Mouse (Mus musculus): Measurements from ENCODE around the gene Npy.

The Npy gene

GRCm38 (mm10) chr6:49821961-49822870 lies at the start of gene Npy:
Npy (plus strand) TSS chr6:49822710.
- DNase-seq (ENCODE audit: low spot score) = no peak

- DNase-seq (ENCODE audit: low spot score) = no peak
Observed at GRCm38 (mm10) chr6:49775006-49775405, 47.5 kb upstream of the Npy start.

- no peak for DNase-seq (ENCODE audit: low spot score)
Observed at GRCm38 (mm10) chr6:49778109-49778508, 44.4 kb upstream of the Npy start.

- no peak for DNase-seq (ENCODE audit: low spot score)
Observed at GRCm38 (mm10) chr6:49778729-49779128, 43.8 kb upstream of the Npy start.

GRCm38 (mm10) chr6:49779606-49780005 lies 42.9 kb upstream of the Npy start:
- no peak for DNase-seq (ENCODE audit: low spot score)

- DNase-seq (ENCODE audit: low spot score) = no peak
Observed at GRCm38 (mm10) chr6:49780846-49781400, 41.6 kb upstream of the Npy start.

GRCm38 (mm10) chr6:49781852-49782251 lies 40.7 kb upstream of the Npy start:
- DNase-seq (ENCODE audit: low spot score) = no peak

- no peak for DNase-seq (ENCODE audit: low spot score)
Observed at GRCm38 (mm10) chr6:49782679-49783078, 39.8 kb upstream of the Npy start.

- DNase-seq (ENCODE audit: low spot score) = no peak
Observed at GRCm38 (mm10) chr6:49792524-49792923, 30.0 kb upstream of the Npy start.

- DNase-seq (ENCODE audit: low spot score) = no peak
Observed at GRCm38 (mm10) chr6:49804105-49804504, 18.4 kb upstream of the Npy start.

GRCm38 (mm10) chr6:49808076-49808475 lies 14.4 kb upstream of the Npy start:
- no peak for DNase-seq (ENCODE audit: low spot score)

- no peak for DNase-seq (ENCODE audit: low spot score)
Observed at GRCm38 (mm10) chr6:49817183-49817582, 5.3 kb upstream of the Npy start.

- no peak for DNase-seq (ENCODE audit: low spot score)
Observed at GRCm38 (mm10) chr6:49817625-49818024, 4.9 kb upstream of the Npy start.

- DNase-seq (ENCODE audit: low spot score) = no peak
Observed at GRCm38 (mm10) chr6:49822871-49823230, 341 bp downstream of the Npy start.

- no peak for DNase-seq (ENCODE audit: low spot score)
Observed at GRCm38 (mm10) chr6:49823371-49823770, 861 bp downstream of the Npy start.

GRCm38 (mm10) chr6:49823821-49824220 lies 1.3 kb downstream of the Npy start:
- no peak for DNase-seq (ENCODE audit: low spot score)

GRCm38 (mm10) chr6:49831579-49831978 lies 9.1 kb downstream of the Npy start:
- DNase-seq (ENCODE audit: low spot score) = no peak

GRCm38 (mm10) chr6:49856830-49857229 lies 34.3 kb downstream of the Npy start:
- DNase-seq (ENCODE audit: low spot score) = no peak

GRCm38 (mm10) chr6:49867571-49867970 lies 45.1 kb downstream of the Npy start:
- DNase-seq (ENCODE audit: low spot score) = no peak

- DNase-seq (ENCODE audit: low spot score) = no peak
Observed at GRCm38 (mm10) chr6:49871071-49871470, 48.6 kb downstream of the Npy start.

- no peak for DNase-seq (ENCODE audit: low spot score)
Observed at GRCm38 (mm10) chr6:49873556-49873955, 51.0 kb downstream of the Npy start.

GRCm38 (mm10) chr6:49875160-49875559 lies 52.6 kb downstream of the Npy start:
- no peak for DNase-seq (ENCODE audit: low spot score)

- no peak for DNase-seq (ENCODE audit: low spot score)
Observed at GRCm38 (mm10) chr6:49875791-49876190, 53.3 kb downstream of the Npy start.

All from T-cell, adult 2 months (primary cell).